Mouse (Mus musculus): ENCODE data around the gene Dscam.

- no peak for TF ChIP-seq POLR2A (IDR thresholded peaks at IDR 0.05; ENCODE audit: low read depth, low read length)
- no peak for TF ChIP-seq CTCF (IDR thresholded peaks at IDR 0.05; ENCODE audit: extremely low read depth, insufficient read length, insufficient replicate concordance, low read depth, low read length)
These were observed 427.9 kb downstream of the Dscam start for GRCm38 (mm10) chr16:96742475-96743255.
